Mouse (Mus musculus) heart, embryonic 13.5 days (tissue): ENCODE results near the gene Crisp2. TPM values are rescaled to one million over a fixed set of nuclear protein-coding genes. Genes with fewer than 3 reads are reported as not detected.
"Not testable (repeated sequence)": the region's sequence is repeated elsewhere in the genome, so short reads cannot be mapped to it uniquely, and the experiment has no call there.

Experiments used
- ATAC-seq: fragments of 200-750 bp; cut with Nextera tagmentation; 2 replicates; pipeline ENCODE4 v1.8.0; 2017; ENCODE audit warnings: moderate TSS enrichment; ENCODE audit not compliant: insufficient number of reproducible peaks, low FRiP score, low TSS enrichment; ENCODE audit errors: extremely low read depth
- H3K27ac ChIP-seq: fragments of 300-500 bp; sonication (generic); replicated peaks from 2 replicates; pipeline ENCODE4 v1.5.1; 2015; ENCODE audit warnings: moderate library complexity, mild to moderate bottlenecking, inconsistent platforms
- H3K27me3 ChIP-seq: fragments of 300-500 bp; sonication (generic); replicated peaks from 2 replicates; pipeline ENCODE4 v1.6.1; 2015; ENCODE audit warnings: mild to moderate bottlenecking, inconsistent platforms
- H3K36me3 ChIP-seq: fragments of 300-500 bp; sonication (generic); 2 replicates; pipeline ENCODE4 v1.6.1; 2015; ENCODE audit warnings: mild to moderate bottlenecking, inconsistent platforms
- H3K4me1 ChIP-seq: fragments of 300-500 bp; sonication (generic); 2 replicates; pipeline ENCODE4 v1.6.1; 2015; ENCODE audit warnings: inconsistent platforms
- H3K4me2 ChIP-seq: fragments of 300-500 bp; sonication (generic); 2 replicates; pipeline ENCODE4 v1.6.1; 2015; ENCODE audit warnings: inconsistent platforms, mild to moderate bottlenecking, moderate library complexity
- H3K4me3 ChIP-seq: fragments of 300-500 bp; sonication (generic); 2 replicates; pipeline ENCODE4 v1.5.1; 2015; ENCODE audit warnings: moderate library complexity, mild to moderate bottlenecking, inconsistent platforms
- H3K9ac ChIP-seq: fragments of 300-500 bp; sonication (generic); 2 replicates; pipeline ENCODE4 v1.6.1; 2015; ENCODE audit warnings: inconsistent platforms, mild to moderate bottlenecking, moderate library complexity
- H3K9me3 ChIP-seq: fragments of 300-500 bp; sonication (generic); 2 replicates; pipeline ENCODE4 v1.6.1; 2016; ENCODE audit warnings: inconsistent platforms
- WGBS: fragments of 180-500 bp; shearing (Covaris S2); methylation state at CpG from one replicate; pipeline ENCODE4 v1.1.7; 2015; ENCODE audit warnings: mixed read lengths; 5-methylcytosine and 5-hydroxymethylcytosine counted together
- polyA plus RNA-seq: library from polyadenylated mRNA; unstranded; fragments of >200 nt; fragmentation: Nextera tagmentation; extraction: Ambion mirVana; gene quantifications from 2 replicates; pipeline ENCODE4 v1.2.1, GENCODE M21; 2015

Crisp2 gene
- polyA plus RNA-seq, 1 experiment from 2014 or later: not detected

DNA sequence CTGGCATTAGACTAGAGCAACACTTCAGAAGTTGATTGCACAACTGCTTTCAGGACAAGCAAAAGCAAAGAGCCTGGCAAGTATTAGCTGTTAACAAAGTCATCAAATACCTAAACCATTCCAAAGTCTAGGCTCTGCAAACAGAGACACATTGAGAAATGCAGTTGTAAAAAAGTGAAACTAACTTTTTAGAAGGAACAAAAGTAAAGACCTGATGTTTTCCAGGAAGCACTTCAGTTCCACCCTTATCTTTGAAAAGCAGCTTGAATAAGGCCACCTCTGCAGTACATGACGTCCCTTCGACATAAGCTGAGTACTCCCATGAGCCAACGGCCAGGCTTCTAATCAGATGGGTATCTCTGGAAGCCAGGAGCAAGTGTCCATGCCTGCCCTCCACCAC is 253 bp downstream of the Crisp2 start:
- ATAC-seq: no peak
- H3K9ac ChIP-seq: no peak overlapping the region
- no peaks in the 10 kb centered on the region for H3K36me3 ChIP-seq
- WGBS: 13% methylated on average over 3 of the region's 3 CpGs
- 0 out of 2 replicates have a peak overlapping the region, but pooled peaks have one; percentile 7 for H3K4me2 ChIP-seq
- no peaks in the 10 kb centered on the region for H3K4me1 ChIP-seq
- no peaks in the 10 kb centered on the region for H3K27me3 ChIP-seq
- no peak overlapping the region; the same call in 1 of the 2 replicates for H3K27ac ChIP-seq
- H3K4me3 ChIP-seq: no peak overlapping the region
- no peaks in the 10 kb centered on the region for H3K9me3 ChIP-seq

DNA sequence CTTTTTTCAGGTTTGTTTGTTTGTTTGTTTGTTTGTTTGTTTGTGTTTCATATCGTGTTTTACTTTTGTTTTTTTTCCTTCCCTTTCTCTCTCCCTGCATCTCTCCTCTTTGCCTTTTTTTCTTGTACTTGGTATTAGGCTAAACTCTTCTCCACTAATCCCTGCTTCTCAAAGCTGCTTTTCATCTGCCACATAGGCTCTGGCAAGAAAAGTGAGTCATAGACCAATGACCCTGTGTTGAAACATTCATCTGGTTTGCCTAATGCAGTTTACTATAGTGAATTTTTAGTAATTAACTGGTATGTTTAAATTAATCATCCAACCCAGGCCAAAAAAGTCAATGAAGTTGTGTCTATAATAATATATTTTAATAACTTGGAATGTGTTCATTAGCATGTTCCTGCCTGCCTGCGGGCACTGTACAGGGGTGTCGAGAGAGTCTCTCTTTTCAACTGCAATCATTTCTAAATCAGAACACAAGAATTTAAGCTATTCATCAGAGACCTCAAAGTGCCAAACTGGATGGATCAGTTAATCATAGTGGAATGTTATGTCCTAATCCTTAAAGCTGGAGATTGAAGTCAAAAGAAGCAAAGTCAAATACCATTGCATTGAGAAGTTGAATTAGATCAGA is 4.0 kb downstream of the Crisp2 start:
- no peak overlapping the region for H3K4me2 ChIP-seq
- no peaks in the 10 kb centered on the region for H3K27me3 ChIP-seq
- H3K4me3 ChIP-seq: no peak overlapping the region
- no peak overlapping the region for H3K9ac ChIP-seq
- WGBS: 82% methylated on average over 3 of the region's 3 CpGs
- H3K4me1 ChIP-seq: no peaks in the 10 kb centered on the region
- ATAC-seq: no peak
- no peaks in the 10 kb centered on the region for H3K9me3 ChIP-seq
- no peaks in the 10 kb centered on the region for H3K36me3 ChIP-seq
- no peak overlapping the region for H3K27ac ChIP-seq

DNA sequence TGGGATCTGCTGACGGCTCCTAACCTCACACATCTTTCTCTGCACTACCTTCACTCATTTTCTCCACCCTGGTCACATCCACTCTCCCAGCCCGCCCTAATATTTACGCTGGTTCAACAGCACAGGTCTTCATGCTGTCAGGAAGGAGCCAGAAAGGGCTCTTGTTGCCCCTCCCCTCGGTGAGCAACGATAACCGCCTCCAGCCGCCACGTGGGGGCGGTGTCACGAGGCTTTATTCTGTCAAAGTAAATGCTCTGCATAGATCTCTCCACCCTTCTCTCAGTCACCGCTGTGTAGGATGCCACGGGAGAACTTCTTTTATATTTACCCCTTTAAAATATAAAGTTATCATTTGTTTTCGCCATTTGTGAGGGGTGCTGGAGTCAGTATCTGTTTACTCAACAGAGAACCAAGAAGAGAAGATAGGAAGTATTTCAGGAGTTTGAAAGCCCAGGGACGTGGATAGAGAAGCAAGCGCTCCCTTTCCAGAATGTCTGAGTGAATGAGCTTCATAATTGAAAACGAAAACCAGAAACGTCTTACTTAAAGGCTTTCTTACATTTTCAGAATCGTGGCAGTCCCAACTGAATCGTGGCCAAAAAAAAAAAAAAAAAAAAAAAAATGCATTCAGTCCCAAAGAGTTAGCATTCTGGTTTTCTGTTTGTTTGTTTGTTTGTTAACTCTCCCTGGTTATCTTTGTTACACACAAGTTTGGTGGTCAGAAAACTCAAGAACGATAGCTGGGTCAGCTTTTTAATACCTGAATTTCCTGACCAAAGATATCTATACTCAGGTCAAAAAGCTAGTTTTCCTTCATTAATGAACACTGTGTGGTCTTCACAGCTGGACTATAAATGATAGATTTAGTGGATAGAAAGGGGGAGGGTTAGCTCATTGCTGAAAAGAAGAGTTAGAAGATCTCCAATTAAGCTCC is 12.6 kb downstream of the Crisp2 start:
- no peaks in the 10 kb centered on the region for H3K27me3 ChIP-seq
- no peak overlapping the region for H3K27ac ChIP-seq
- H3K9ac ChIP-seq: no peak overlapping the region
- H3K9me3 ChIP-seq: no peaks in the 10 kb centered on the region
- no peak overlapping the region for H3K4me3 ChIP-seq
- H3K4me2 ChIP-seq: peak overlapping the region; percentile 20; the same call in 1 of the 2 replicates
- no peak for ATAC-seq
- WGBS: 46% methylated on average over 20 of the region's 20 CpGs
- no peaks in the 10 kb centered on the region for H3K36me3 ChIP-seq
- no peaks in the 10 kb centered on the region for H3K4me1 ChIP-seq

DNA sequence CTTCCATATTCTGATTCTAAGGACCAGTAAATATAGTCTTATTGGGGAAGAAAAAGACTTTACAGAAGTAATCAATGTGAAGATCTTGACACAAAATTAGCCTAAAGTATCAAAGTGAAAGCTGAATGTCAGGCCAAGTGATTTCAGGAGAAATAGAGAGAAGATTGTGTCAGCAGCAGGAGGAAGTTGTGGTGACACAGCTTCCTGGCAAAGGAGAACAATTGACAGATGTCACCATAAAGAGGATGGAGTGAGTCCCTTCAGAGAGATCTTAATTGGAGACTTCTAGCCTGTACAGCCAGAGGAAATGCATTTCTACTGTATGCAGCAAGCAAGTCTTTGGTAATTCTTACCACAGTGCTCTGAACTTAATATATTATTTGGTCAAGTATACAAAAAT is 16.9 kb downstream of the Crisp2 start:
- no peak overlapping the region for H3K9ac ChIP-seq
- no peaks in the 10 kb centered on the region for H3K4me1 ChIP-seq
- no peak for ATAC-seq
- no peak overlapping the region for H3K4me2 ChIP-seq
- H3K27me3 ChIP-seq: no peaks in the 10 kb centered on the region
- H3K36me3 ChIP-seq: no peaks in the 10 kb centered on the region
- no peak overlapping the region for H3K4me3 ChIP-seq
- no peaks in the 10 kb centered on the region for H3K9me3 ChIP-seq
- no peak overlapping the region for H3K27ac ChIP-seq

DNA sequence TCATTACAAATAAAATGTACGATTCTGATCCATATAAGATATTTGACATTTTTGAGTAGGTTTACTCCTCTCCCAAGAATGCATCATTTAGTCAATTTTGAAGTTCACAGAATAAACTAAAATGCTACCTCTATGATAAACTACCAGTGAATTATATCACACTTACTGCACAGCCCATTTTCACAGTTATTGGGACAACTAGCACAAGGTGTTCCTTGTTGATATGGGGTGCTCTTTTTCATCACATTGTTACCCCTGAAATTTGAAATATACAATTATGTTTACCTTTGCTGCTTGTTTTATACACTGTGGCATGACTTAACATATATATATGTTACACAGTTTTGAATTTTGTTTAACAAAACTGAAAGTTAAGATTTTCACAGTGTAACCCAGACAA is 39.7 kb downstream of the Crisp2 start:
- Histone ChIP-seq H3K4me1 (no peaks in the 10 kb centered on the region), H3K4me2 (no peak overlapping the region), H3K27ac (no peak overlapping the region), H3K27me3 (no peaks in the 10 kb centered on the region), H3K9ac (no peak overlapping the region), H3K36me3 (no peaks in the 10 kb centered on the region), H3K4me3 (no peak overlapping the region), H3K9me3 (no peaks in the 10 kb centered on the region)
- ATAC-seq: no peak
- 54% methylated on average over 1 of the region's 1 CpGs for WGBS

DNA sequence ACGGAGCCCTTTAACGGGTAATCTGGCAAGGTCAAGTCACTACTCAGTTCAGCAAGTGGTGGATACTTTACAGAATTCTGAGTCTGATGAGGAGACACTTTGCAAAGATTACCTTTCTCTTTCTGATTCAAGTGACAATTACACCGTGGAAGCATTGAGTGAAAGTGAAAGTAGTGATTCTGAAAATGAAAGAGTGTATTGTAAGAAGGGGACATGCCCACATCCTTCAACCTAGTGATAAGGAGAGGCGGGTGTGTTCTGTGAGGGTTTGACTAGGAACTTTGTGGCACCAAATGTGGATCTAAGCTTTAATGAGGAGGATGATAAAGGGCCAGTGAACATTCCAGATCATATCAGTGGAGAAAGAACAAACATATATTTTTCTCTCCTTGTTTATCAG is 43.1 kb downstream of the Crisp2 start:
- WGBS: 68% methylated on average over 4 of the region's 4 CpGs
- H3K9me3 ChIP-seq: no peaks in the 10 kb centered on the region
- no peak overlapping the region for H3K4me3 ChIP-seq
- H3K4me2 ChIP-seq: no peak overlapping the region
- no peaks in the 10 kb centered on the region for H3K27me3 ChIP-seq
- no peaks in the 10 kb centered on the region for H3K4me1 ChIP-seq
- H3K27ac ChIP-seq: no peak overlapping the region
- no peak overlapping the region for H3K9ac ChIP-seq
- no peak for ATAC-seq
- no peaks in the 10 kb centered on the region for H3K36me3 ChIP-seq

DNA sequence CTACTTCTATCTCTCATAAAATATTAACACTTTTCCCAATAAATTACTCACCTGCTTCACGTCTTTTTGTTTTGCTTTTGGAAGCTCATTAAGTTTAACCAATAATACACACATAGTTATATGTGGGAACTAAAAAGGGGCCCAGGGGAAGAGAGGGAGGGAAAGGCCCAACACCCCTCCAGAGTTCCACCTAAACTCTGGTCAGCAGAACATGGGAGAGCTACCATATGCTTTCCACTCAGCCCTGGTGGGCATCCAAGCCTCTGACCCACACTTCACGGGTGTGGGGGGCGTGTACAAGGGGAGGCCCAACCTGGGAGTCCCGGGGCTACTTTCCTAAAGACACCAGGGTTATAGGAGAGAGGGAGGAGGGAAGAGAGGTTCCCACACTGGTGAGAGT is 75.1 kb downstream of the Crisp2 start:
- Histone ChIP-seq H3K36me3 (no peaks in the 10 kb centered on the region), H3K27me3 (no peaks in the 10 kb centered on the region), H3K9ac (no peak overlapping the region), H3K9me3 (no peaks in the 10 kb centered on the region), H3K4me2 (no peak overlapping the region), H3K27ac (no peak overlapping the region), H3K4me1 (no peaks in the 10 kb centered on the region), H3K4me3 (no peak overlapping the region)
- no peak for ATAC-seq
- WGBS: 42% methylated on average over 4 of the region's 4 CpGs

DNA sequence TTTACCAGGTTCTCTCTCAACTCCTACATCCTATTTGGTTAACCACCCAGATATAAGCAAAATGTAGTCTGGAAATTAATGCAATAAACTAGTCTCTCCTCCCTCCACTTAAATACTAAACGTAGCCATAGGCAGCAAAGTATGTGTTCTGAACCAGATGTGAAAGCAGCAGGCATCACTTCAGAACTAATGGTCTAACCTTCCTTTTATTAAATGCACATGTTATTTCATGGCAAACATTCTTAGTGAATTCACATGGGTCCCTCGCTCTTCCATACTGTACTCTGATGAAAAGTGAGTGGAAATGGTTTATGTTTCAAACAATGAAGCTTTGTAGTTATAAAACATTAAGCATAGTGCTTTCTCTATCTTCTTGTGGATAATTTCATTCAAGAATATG is 75.5 kb downstream of the Crisp2 start:
- Histone ChIP-seq H3K9me3 (no peaks in the 10 kb centered on the region), H3K4me1 (no peaks in the 10 kb centered on the region), H3K4me2 (no peak overlapping the region), H3K27me3 (no peaks in the 10 kb centered on the region), H3K9ac (no peak overlapping the region), H3K27ac (no peak overlapping the region), H3K4me3 (no peak overlapping the region), H3K36me3 (no peaks in the 10 kb centered on the region)
- ATAC-seq: no peak
- WGBS: 65% methylated on average over 2 of the region's 2 CpGs

DNA sequence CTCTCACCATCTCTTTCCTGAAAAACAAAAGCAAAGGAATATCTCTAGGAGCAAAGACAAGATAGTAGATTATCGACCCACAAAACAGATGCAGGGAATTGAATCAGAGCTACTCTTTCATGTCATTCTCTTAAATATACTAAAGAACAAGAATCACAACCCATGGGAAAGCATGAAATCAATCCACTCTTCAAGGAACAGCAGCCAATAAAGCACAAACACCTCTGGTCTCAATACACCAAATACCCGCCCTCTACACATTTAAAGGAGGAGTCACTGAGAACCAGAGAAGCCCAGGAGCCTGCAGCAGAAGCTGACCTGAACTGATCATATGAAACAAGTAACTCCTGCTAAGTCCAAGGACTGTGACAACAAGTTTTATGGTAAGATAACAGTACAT is 80.0 kb downstream of the Crisp2 start, which contains the start of gene Esp1:
TSS of gene Esp1 (plus strand) at position 301 of the 400 bp plus-strand sequence.
- WGBS: 80% methylated on average over 2 of the region's 2 CpGs

DNA sequence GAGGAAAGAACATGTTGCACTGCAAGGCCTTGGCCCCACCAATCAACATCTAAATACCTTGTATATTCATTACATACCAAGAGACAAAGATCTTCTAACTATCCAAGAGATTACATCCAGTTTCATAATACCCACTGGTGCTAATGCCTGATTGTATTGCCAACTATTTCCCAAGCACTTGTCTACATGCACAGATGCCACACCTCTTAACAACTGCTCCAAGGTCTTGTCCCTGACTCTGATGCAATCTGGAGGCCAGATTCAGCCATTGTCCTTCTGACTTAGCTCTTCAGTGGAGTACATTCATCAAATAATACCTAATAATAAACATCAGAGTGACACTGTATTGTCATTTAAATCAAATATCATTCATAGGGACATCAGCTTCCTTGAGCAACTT is 89.7 kb downstream of the Crisp2 start:
- H3K4me2 ChIP-seq, H3K36me3 ChIP-seq, ATAC-seq, H3K4me1 ChIP-seq, H3K9ac ChIP-seq, H3K9me3 ChIP-seq, H3K27ac ChIP-seq, H3K27me3 ChIP-seq, H3K4me3 ChIP-seq: not testable (repeated sequence)

More for the DNA sequence above, 80.0 kb downstream of the Crisp2 start, which contains the start of gene Esp1:
- H3K4me3 ChIP-seq: no peak within 1 kb of the TSS
- H3K27me3 ChIP-seq: no peaks in the 10 kb centered on the region
- H3K4me1 ChIP-seq: no peaks in the 10 kb centered on the region
- no peaks in the 10 kb centered on the region for H3K9me3 ChIP-seq
- no peaks in the 10 kb centered on the region for H3K36me3 ChIP-seq
- no peak within 1 kb of the TSS for H3K4me2 ChIP-seq
- no peak for ATAC-seq
- no peak within 1 kb of the TSS for H3K27ac ChIP-seq
- H3K9ac ChIP-seq: no peak within 1 kb of the TSS

DNA sequence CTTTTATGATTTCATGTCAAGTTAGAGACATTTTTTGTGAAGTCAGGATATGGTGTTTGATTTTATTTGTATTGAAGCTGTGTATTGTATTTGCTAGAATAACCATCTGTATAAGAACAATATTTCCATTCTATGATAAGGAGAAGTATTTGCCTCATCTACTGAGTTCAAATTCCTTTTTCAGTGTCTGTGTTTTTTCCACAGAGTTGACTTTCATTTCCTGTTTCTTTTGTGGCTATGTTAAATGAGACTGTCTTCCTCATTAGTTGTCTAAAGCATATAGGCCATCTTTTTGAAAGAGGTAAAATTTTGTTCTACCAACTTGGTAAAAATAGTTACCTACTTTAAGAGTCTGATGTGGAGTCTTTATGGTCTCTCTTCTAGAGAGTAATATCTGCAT is 90.5 kb downstream of the Crisp2 start:
- no peaks in the 10 kb centered on the region for H3K36me3 ChIP-seq
- no peak overlapping the region for H3K4me2 ChIP-seq
- no peaks in the 10 kb centered on the region for H3K4me1 ChIP-seq
- ATAC-seq: no peak
- 0 out of 2 replicates have a peak, but pooled peaks cover 4% of the 10 kb centered on the region for H3K9me3 ChIP-seq
- H3K4me3 ChIP-seq: no peak overlapping the region
- no peak overlapping the region for H3K9ac ChIP-seq
- no peak overlapping the region for H3K27ac ChIP-seq
- H3K27me3 ChIP-seq: no peaks in the 10 kb centered on the region
